Mouse (Mus musculus) forebrain, embryonic 12.5 days (tissue): ENCODE data around the gene Bex4. TPM values are rescaled to one million over a fixed set of nuclear protein-coding genes. Genes with fewer than 3 reads are reported as not detected.

Experiments
- microRNA-seq: library from miRNA; unstranded; fragments of <30 nt; microRNA quantifications from one replicate; pipeline ENCODE4, GENCODE M21; 2017
- polyA plus RNA-seq: library from polyadenylated mRNA; unstranded; fragments of >200 nt; fragmentation: Nextera tagmentation; extraction: Ambion mirVana; gene quantifications from 2 replicates; pipeline ENCODE4 v1.2.1, GENCODE M21; 2016

The Bex4 gene
- polyA plus RNA-seq, 1 experiment from 2014 or later, result 124 TPM

Small RNA genes within 50 kb of the gene (microRNA-seq; reads per million reads assigned to microRNA genes)
- not detected for gene Mir6383

Other genes starting within 250 kb of the Bex4 start
- gene Arxes2, start 145.2 kb upstream of the Bex4 start, polyA plus RNA-seq, result 143 and 148 TPM in 2 replicates
- 50.8 and 53.0 TPM in 2 replicates for gene Arxes1, start 105.6 kb upstream of the Bex4 start, polyA plus RNA-seq
- 403 and 426 TPM in 2 replicates for gene Bex2, start 70.8 kb upstream of the Bex4 start, polyA plus RNA-seq
- not detected in 2 replicates for gene Nxf3, start 53.7 kb upstream of the Bex4 start, polyA plus RNA-seq
- gene Tceal8, start 33.3 kb downstream of the Bex4 start, polyA plus RNA-seq, result 145 and 152 TPM in 2 replicates
- 10.4 and 11.1 TPM in 2 replicates for gene Tceal5, start 64.9 kb downstream of the Bex4 start, polyA plus RNA-seq
- gene Tceal7, start 75.8 kb downstream of the Bex4 start, polyA plus RNA-seq, result 0.76 and 1.5 TPM in 2 replicates
- gene Bex1, start 76.5 kb downstream of the Bex4 start, polyA plus RNA-seq, result 131 and 138 TPM in 2 replicates
- gene Tceal9, start 106.1 kb downstream of the Bex4 start, polyA plus RNA-seq, result 411 and 412 TPM in 2 replicates
- gene Bex3, start 131.3 kb downstream of the Bex4 start, polyA plus RNA-seq, result 632 and 641 TPM in 2 replicates